Mouse (Mus musculus) testis, adult 2 months (tissue): ENCODE measurements at regions not wholly inside any gene's neighbourhood (a gene's known extent, or its start where the extent isn't known, plus 50 kb on each side); places are given as distances from the start of the nearest gene placed in this dataset.

Experiments used
- CTCF ChIP-seq: fragments of 200-500 bp; IDR thresholded peaks from 2 replicates; pipeline ENCODE4 v1.5.1; 2012; ENCODE audit warnings: low read depth, mild to moderate bottlenecking, inconsistent platforms, low read length, moderate library complexity; ENCODE audit not compliant: control insufficient read depth, insufficient read depth, insufficient replicate concordance
- POLR2A ChIP-seq: fragments of 200-500 bp; IDR thresholded peaks from 2 replicates; pipeline ENCODE4 v1.6.1; 2012; ENCODE audit warnings: low read depth, mild to moderate bottlenecking, inconsistent platforms, low read length, moderate library complexity; ENCODE audit not compliant: control insufficient read depth

- TF ChIP-seq CTCF (no peak), POLR2A (no peak)
These were observed 337.0 kb downstream of the 1190002N15Rik start for GRCm38 (mm10) chr9:94200892-94201291.
